Mouse (Mus musculus) embryonic facial prominence, embryonic 10.5 days (tissue): ENCODE measurements around the gene Krtap9-3. TPM values are rescaled to one million over a fixed set of nuclear protein-coding genes. Genes with fewer than 3 reads are reported as not detected.
"Not testable (repeated sequence)": the region's sequence is repeated elsewhere in the genome, so short reads cannot be mapped to it uniquely, and the experiment has no call there.

Experiments
- DNase-seq: peaks from one replicate; pipeline ENCODE4 v3.0.0-alpha.2; 2017; ENCODE audit warnings: low spot score
- H3K27ac ChIP-seq: fragments of 300-500 bp; sonication (generic); replicated peaks from 2 replicates; pipeline ENCODE4 v1.5.1; 2016; ENCODE audit warnings: mild to moderate bottlenecking
- H3K27me3 ChIP-seq: fragments of 300-500 bp; sonication (generic); replicated peaks from 2 replicates; pipeline ENCODE4 v1.6.1; 2016; ENCODE audit warnings: low read depth, mild to moderate bottlenecking; ENCODE audit not compliant: poor library complexity, severe bottlenecking
- H3K36me3 ChIP-seq: fragments of 300-500 bp; sonication (generic); replicated peaks from 2 replicates; pipeline ENCODE4 v1.6.1; 2016; ENCODE audit warnings: mild to moderate bottlenecking, moderate library complexity
- H3K4me1 ChIP-seq: fragments of 300-500 bp; sonication (generic); 2 replicates; pipeline ENCODE4 v1.6.1; 2016
- H3K4me3 ChIP-seq: fragments of 300-500 bp; sonication (generic); 2 replicates; pipeline ENCODE4 v1.5.1; 2016; ENCODE audit warnings: mild to moderate bottlenecking, moderate library complexity
- H3K9me3 ChIP-seq: fragments of 300-500 bp; sonication (generic); 2 replicates; pipeline ENCODE4 v1.6.1; 2016; ENCODE audit warnings: mild to moderate bottlenecking
- WGBS: fragments of 180-500 bp; shearing (Covaris S2); methylation state at CpG from one replicate; pipeline ENCODE4 v1.1.7; 2016; 5-methylcytosine and 5-hydroxymethylcytosine counted together
- polyA plus RNA-seq: library from polyadenylated mRNA; unstranded; fragments of >200 nt; fragmentation: Nextera tagmentation; extraction: Ambion mirVana; gene quantifications from 2 replicates; pipeline ENCODE4 v1.2.1, GENCODE M21; 2016

Krtap9-3 gene
- polyA plus RNA-seq, result not detected in 2 replicates

GRCm38 (mm10) chr11:99597742-99598141 lies at the start of gene Krtap9-3:
Gene Krtap9-3, minus strand, starts transcription at chr11:99598105.
- H3K4me3 ChIP-seq, H3K27me3 ChIP-seq, DNase-seq, H3K4me1 ChIP-seq, H3K27ac ChIP-seq, H3K36me3 ChIP-seq, H3K9me3 ChIP-seq: not testable (repeated sequence)
- WGBS, result 81% methylated on average over 6 of the region's 6 CpGs

- H3K27me3 ChIP-seq, result no peaks in the 10 kb centered on the region; the same call in 1 of the 2 replicates
- H3K4me1 ChIP-seq, result no peaks in the 10 kb centered on the region
- no peaks in the 10 kb centered on the region for H3K9me3 ChIP-seq
- WGBS, result 82% methylated on average over 15 of the region's 15 CpGs
- H3K36me3 ChIP-seq, result no peaks in the 10 kb centered on the region
- DNase-seq, result no peak
- no peak overlapping the region for H3K4me3 ChIP-seq
- no peak overlapping the region for H3K27ac ChIP-seq
Measured at GRCm38 (mm10) chr11:99646444-99646843, 48.5 kb upstream of the Krtap9-3 start.

- Histone ChIP-seq H3K4me3 (no peak overlapping the region), H3K27me3 (no peaks in the 10 kb centered on the region; the same call in 1 of the 2 replicates), H3K36me3 (no peaks in the 10 kb centered on the region), H3K9me3 (no peaks in the 10 kb centered on the region), H3K27ac (no peak overlapping the region), H3K4me1 (no peaks in the 10 kb centered on the region)
- WGBS, result 85% methylated on average over 3 of the region's 3 CpGs
- no peak for DNase-seq
Measured at GRCm38 (mm10) chr11:99644351-99644750, 46.4 kb upstream of the Krtap9-3 start.

GRCm38 (mm10) chr11:99643635-99644139 lies 45.8 kb upstream of the Krtap9-3 start, which contains the start of gene Krtap4-7:
Gene Krtap4-7, minus strand, starts transcription at chr11:99644089.
- H3K27me3 ChIP-seq, H3K36me3 ChIP-seq, H3K4me1 ChIP-seq, H3K27ac ChIP-seq, DNase-seq, H3K4me3 ChIP-seq, H3K9me3 ChIP-seq: not testable (repeated sequence)
- WGBS, result 86% methylated on average over 9 of the region's 9 CpGs

- DNase-seq, result no peak
- H3K27ac ChIP-seq, result no peak overlapping the region
- no peaks in the 10 kb centered on the region; the same call in 1 of the 2 replicates for H3K27me3 ChIP-seq
- no peaks in the 10 kb centered on the region for H3K36me3 ChIP-seq
- WGBS, result 42% methylated on average over 1 of the region's 1 CpGs
- no peaks in the 10 kb centered on the region for H3K4me1 ChIP-seq
- H3K4me3 ChIP-seq, result no peak overlapping the region
- H3K9me3 ChIP-seq, result no peaks in the 10 kb centered on the region
Measured at GRCm38 (mm10) chr11:99640926-99641325, 43.0 kb upstream of the Krtap9-3 start.

- 80% methylated on average over 1 of the region's 1 CpGs for WGBS
- Histone ChIP-seq H3K27ac (no peak overlapping the region), H3K9me3 (no peaks in the 10 kb centered on the region), H3K4me3 (no peak overlapping the region), H3K27me3 (no peaks in the 10 kb centered on the region; the same call in 1 of the 2 replicates), H3K36me3 (no peaks in the 10 kb centered on the region), H3K4me1 (no peaks in the 10 kb centered on the region)
- DNase-seq, result no peak
Measured at GRCm38 (mm10) chr11:99637086-99637485, 39.2 kb upstream of the Krtap9-3 start.

- 36% methylated on average over 8 of the region's 8 CpGs for WGBS
- Histone ChIP-seq H3K27ac (no peak within 1 kb of the TSS), H3K4me1 (no peaks in the 10 kb centered on the region), H3K36me3 (no peaks in the 10 kb centered on the region), H3K27me3 (no peaks in the 10 kb centered on the region; the same call in 1 of the 2 replicates), H3K9me3 (no peaks in the 10 kb centered on the region), H3K4me3 (no peak within 1 kb of the TSS)
- DNase-seq, result no peak
Measured at GRCm38 (mm10) chr11:99634653-99635134, 36.8 kb upstream of the Krtap9-3 start, which contains the start of gene Krtap4-2. Gene Krtap4-2, minus strand, starts transcription at chr11:99635084.

GRCm38 (mm10) chr11:99633293-99633692 lies 35.4 kb upstream of the Krtap9-3 start:
- Histone ChIP-seq H3K36me3 (no peaks in the 10 kb centered on the region), H3K27ac (no peak overlapping the region), H3K27me3 (no peaks in the 10 kb centered on the region; the same call in 1 of the 2 replicates), H3K4me3 (no peak overlapping the region), H3K9me3 (no peaks in the 10 kb centered on the region), H3K4me1 (no peaks in the 10 kb centered on the region)
- 75% methylated on average over 2 of the region's 2 CpGs for WGBS
- DNase-seq, result no peak

- no peak overlapping the region for H3K4me3 ChIP-seq
- 80% methylated on average over 3 of the region's 3 CpGs for WGBS
- H3K4me1 ChIP-seq, result no peaks in the 10 kb centered on the region
Measured at GRCm38 (mm10) chr11:99630890-99631289, 33.0 kb upstream of the Krtap9-3 start.

GRCm38 (mm10) chr11:99628138-99628537 lies 30.2 kb upstream of the Krtap9-3 start, which contains the start of gene Krtap4-1:
Gene Krtap4-1, minus strand, starts transcription at chr11:99628238.
- 81% methylated on average over 4 of the region's 4 CpGs for WGBS
- Histone ChIP-seq H3K36me3 (no peaks in the 10 kb centered on the region), H3K27me3 (no peaks in the 10 kb centered on the region), H3K4me1 (no peaks in the 10 kb centered on the region), H3K9me3 (no peaks in the 10 kb centered on the region), H3K27ac (no peak within 1 kb of the TSS), H3K4me3 (no peak within 1 kb of the TSS)
- DNase-seq, result no peak

More at GRCm38 (mm10) chr11:99630890-99631289, 33.0 kb upstream of the Krtap9-3 start:
- DNase-seq, result no peak
- Histone ChIP-seq H3K27ac (no peak overlapping the region), H3K9me3 (no peaks in the 10 kb centered on the region), H3K36me3 (no peaks in the 10 kb centered on the region), H3K27me3 (no peaks in the 10 kb centered on the region; the same call in 1 of the 2 replicates)

GRCm38 (mm10) chr11:99620335-99620734 lies 22.4 kb upstream of the Krtap9-3 start, which contains the start of gene Gm11562:
Gene Gm11562, minus strand, starts transcription at chr11:99620435.
- H3K9me3 ChIP-seq, result no peaks in the 10 kb centered on the region
- H3K36me3 ChIP-seq, result no peaks in the 10 kb centered on the region
- DNase-seq, result no peak
- WGBS, result 92% methylated on average over 2 of the region's 2 CpGs
- no peaks in the 10 kb centered on the region for H3K4me1 ChIP-seq
- no peaks in the 10 kb centered on the region for H3K27me3 ChIP-seq
- no peak within 1 kb of the TSS for H3K4me3 ChIP-seq
- no peak within 1 kb of the TSS for H3K27ac ChIP-seq

- 80% methylated on average over 3 of the region's 3 CpGs for WGBS
- H3K36me3 ChIP-seq, result no peaks in the 10 kb centered on the region
- H3K4me1 ChIP-seq, result no peaks in the 10 kb centered on the region
- no peaks in the 10 kb centered on the region for H3K9me3 ChIP-seq
- no peak for DNase-seq
- H3K27me3 ChIP-seq, result no peaks in the 10 kb centered on the region
- no peak within 1 kb of the TSS for H3K27ac ChIP-seq
- no peak within 1 kb of the TSS for H3K4me3 ChIP-seq
Measured at GRCm38 (mm10) chr11:99614796-99615363, 17.0 kb upstream of the Krtap9-3 start, which contains the start of gene Krtap2-4. Gene Krtap2-4, minus strand, starts transcription at chr11:99614846.

GRCm38 (mm10) chr11:99610089-99610488 lies 12.2 kb upstream of the Krtap9-3 start, which contains the start of gene Gm11937:
Gene Gm11937, minus strand, starts transcription at chr11:99610189.
- WGBS, result 71% methylated on average over 1 of the region's 2 CpGs
- H3K9me3 ChIP-seq, H3K4me3 ChIP-seq, H3K27me3 ChIP-seq, DNase-seq, H3K27ac ChIP-seq, H3K36me3 ChIP-seq, H3K4me1 ChIP-seq: not testable (repeated sequence)
